Mouse (Mus musculus) embryo, embryonic 9.5 days (tissue): ENCODE data around the gene 7530416G11Rik.

ENCODE experiments used
- DNase-seq: peaks from one replicate; pipeline ENCODE4 v3.0.0-alpha.2; 2017; ENCODE audit errors: extremely low spot score

Gene 7530416G11Rik

DNA sequence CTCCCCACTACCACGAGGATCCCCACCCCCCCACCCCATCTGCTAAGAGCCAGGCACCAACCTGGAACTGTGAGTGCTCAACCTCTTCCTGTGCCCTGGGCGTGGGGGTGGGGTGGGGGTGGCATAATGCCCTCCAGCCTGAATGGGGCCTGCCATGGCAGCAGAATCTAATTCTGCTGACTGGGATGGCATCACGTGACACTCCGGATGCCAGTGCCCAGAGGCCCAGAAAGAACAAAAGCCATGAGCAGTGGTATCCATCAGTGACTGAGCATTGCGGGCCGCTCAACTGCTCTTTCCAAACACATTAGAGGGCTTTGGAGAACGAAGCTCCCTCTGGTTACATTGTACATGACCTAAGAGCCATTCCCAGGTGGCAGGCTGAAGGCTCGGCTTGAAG lies at the start of gene 7530416G11Rik:
7530416G11Rik (minus strand) TSS at position 101 of the 400 bp plus-strand sequence.
- DNase-seq, result no peak

DNA sequence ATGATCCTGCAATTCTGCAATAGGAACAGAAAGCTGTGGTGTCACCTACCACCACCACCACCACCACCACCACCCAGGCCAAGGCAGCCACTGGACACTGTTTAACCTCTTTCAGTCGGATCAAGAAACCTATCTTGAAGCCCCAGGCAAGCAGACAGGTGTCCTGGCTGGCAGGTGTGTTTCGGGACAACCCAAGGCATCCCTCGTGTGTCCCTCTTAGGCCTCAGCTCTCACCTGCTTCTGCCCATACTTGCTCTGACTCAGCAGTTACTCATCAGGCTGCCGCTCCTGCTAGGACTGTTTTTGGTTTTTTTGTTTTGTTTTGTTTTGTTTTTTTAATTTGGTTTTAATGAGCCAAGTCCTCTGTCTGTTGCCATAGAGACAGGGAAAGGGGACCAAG lies 43.5 kb upstream of the 7530416G11Rik start:
- no peak for DNase-seq

DNA sequence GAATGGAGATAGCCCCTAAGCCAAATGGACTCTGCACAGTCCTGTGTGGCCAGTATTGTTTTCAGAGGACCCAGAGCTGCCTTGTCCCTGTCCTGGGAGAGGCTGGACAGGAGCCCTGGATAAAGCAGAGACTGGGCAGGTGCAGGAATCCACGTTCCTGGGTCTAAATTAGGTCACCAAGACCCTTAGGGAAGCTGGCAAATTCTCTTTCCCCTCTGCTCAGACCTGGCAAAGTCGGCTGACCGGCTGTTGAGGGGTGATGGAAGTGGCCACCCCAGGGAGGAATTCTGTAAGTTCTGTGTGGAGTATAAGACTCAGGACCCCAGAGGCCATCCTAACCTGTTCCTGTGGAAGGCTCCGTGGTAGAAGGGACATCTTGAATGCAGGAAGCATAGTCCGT lies 42.3 kb upstream of the 7530416G11Rik start:
- no peak for DNase-seq

DNA sequence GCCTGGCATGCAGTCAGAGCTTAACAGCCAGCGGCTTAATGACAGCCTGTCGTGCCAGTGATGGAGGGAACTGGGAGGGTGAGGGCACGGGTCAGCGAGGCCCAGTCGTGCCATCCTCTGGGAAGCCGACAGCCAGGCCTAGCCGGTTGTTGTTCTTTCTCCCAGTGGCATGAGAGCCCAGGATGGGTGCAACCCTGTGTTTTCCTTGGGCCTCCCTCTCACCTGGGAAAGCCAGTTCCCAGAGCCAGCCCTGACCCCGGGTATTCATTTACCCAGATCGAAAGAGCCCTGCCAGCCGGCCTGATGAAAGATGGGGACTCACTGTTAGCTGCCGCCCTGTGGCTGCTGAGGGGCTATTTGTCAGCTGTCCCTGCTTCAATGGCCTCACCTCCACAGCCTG lies 35.1 kb upstream of the 7530416G11Rik start:
- DNase-seq, result no peak

DNA sequence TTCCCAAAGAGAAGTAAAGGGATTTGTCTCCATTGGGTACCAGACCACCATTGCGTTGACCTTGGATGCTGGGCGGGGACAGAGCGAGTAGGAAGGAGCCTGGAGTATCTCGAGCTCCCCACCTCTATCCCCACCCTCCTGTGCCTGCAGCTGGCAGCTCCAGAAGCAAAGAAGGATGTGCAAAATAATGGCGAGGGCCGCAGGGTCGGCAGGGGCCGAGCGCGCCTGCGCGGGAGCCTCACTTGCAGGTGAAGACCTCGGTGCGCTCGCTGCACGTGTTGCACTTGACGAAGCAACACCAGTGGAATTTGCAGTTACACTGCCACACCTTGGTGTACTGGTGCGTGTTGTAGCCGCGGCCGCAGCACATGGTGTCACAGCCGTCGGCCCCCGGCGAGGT lies 34.1 kb upstream of the 7530416G11Rik start:
- DNase-seq, result no peak

DNA sequence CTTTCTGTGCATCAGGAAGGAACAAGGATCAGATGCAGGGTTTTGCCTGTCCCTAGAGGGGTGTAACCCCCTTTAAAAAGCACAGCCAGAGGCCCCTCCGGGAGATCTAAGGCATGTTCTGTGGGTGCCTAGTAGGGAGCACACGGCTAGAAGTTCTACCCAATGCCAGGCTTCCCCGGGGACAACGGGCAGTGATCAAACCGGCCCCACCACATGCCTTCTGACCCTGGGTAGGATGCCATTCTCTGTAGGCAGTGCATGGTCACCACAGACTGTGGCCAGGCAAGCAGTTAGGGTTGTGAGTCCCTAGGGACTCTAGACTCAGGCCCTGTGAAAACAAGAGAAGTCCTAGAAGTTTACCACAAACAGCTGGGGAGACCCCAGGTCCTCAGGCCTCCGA lies 31.6 kb upstream of the 7530416G11Rik start:
- DNase-seq, result no peak

DNA sequence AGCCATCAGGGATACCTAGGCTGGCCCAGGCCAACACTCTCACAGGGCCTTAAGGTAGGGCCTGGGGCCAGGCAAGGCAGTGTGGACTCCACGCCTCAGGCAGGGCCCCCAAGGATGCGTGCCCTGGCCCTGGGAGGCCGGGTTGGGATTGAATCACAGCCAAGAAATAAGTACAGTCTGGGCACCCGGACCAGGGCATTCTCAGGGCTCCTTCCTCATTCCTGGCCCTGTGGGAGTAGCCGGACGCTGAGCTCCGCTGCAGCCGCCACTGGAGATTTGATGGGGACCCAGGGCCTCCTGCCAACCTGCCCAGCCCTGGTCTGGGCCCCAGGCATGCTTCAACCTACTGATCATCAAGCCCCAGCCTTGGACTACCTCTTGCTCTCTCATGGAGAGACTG lies 31.2 kb upstream of the 7530416G11Rik start:
- no peak for DNase-seq

DNA sequence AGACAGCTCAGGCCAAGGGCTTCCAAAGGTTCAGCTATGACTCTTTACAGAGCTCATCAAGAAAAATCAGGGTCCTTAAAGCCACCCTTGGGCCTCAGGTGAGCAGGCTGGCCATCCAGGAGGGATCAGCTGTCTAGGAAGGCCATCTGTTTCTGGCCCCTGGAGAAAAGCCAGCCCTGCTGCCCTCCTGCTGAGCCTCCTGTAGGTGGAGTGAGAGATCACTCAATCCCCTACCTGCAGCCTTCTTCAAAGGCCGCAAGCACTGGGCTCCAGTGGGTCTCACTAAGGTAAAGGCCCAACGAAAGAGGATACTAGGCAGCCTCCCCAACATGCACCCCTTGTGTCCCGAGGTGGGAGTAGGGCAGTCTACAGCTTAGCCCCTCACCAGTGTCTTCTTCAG lies 29.0 kb upstream of the 7530416G11Rik start:
- no peak for DNase-seq

DNA sequence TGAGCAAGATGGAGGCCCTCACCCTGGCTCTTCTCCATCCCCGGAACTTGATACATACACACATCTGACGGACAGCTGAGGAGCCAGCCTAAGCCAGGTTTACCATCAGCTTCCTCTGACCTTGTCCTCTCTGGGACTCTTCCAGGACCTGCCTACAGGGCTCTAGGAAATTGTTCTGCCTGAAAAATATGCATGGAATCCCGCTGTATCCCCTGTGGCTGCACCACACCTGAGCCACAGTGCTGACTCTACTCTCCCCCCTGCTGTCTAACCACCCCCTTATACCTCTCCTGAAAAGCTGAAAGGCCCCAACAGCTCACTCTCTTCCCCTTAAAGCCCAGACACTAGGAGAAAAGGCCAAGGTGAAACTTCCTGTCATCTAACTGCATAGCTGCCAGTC lies 26.9 kb upstream of the 7530416G11Rik start:
- no peak for DNase-seq

DNA sequence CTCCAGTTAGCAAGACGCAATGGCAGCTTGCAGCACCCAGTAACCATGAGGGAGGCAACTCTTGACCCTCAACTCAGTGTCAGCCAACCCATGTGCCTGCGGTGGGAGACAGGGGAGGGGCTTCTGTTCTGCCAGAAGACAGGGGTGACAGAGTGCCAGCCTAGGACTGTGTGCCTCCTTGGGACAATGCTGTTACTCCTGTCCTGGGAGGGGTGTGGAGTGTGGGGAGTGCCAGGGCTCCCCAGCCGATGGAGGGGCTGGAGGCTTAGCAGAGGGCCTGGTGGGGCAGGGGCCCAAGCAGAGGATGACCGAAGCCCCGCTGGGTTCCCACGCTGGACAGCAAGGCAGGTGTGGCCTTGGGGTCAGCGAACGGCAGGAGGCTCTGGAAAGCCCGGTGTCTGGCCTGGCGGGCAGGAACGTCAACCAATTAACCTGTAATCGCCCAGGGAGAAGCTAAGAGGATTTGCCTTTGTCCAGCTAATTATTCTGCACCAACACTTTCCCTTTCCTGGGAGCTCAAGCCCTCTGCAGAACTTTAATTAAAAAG lies 21.4 kb upstream of the 7530416G11Rik start:
- DNase-seq, result peak; percentile 34

DNA sequence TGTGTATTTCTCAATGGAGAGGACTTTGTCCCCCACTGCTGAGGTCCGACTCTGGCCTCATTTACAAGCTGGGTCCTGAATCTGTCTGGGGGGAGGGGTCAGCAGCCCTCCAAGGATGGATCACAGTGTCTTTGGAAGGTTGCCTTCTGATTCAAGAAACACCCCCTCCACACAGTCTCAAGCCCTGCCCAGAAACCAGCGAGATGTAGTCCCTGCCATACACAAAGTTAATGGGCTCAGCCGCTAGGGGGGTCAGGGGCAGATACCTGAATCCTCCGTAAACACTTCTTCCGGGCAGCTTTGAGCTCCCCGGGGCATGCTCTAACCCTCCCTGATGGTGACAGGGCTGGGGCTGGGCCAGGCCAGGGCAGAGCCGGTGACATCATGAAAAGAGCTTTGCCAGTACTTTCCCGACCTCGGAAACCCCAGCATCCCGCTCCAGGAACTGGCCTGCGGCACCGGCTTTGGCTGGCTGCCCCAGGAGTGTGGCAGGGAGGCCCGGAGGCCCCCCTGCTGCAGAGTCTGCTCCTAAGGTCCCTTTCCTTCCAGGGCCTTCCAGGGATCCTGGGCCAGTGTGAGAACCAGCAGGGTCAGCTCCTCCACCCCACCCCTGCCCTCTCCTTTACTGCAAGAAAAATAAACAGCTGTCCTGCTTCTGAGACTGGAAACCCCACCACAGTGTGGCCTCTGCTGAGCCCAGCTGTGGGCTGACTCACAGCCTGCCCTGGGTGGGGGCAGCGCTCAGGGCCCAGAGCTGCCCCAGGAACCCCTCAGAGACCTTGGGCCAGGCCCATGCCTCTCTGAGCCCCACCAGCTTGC lies 20.4 kb upstream of the 7530416G11Rik start:
- DNase-seq, result peak; percentile 58

DNA sequence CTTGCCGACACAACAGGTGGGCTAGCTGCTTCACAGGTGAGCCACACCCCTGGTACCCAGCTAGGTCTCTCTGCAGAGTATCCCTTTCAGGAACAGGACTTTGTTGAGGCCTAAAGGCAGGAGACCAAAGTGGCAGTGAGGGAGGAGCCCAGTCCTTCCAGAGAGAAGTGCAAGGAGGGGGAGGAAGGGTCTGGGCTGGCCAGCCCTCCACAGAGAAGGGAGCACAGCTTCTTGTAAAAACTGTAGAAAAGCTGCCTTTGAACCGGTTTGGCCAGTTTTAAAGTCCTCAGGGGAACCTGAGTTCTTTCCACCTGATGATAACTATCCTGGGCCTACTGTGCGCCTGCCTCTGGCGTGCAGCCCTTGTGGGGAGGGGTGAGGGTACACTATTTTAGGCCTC lies 16.4 kb upstream of the 7530416G11Rik start:
- DNase-seq, result no peak

DNA sequence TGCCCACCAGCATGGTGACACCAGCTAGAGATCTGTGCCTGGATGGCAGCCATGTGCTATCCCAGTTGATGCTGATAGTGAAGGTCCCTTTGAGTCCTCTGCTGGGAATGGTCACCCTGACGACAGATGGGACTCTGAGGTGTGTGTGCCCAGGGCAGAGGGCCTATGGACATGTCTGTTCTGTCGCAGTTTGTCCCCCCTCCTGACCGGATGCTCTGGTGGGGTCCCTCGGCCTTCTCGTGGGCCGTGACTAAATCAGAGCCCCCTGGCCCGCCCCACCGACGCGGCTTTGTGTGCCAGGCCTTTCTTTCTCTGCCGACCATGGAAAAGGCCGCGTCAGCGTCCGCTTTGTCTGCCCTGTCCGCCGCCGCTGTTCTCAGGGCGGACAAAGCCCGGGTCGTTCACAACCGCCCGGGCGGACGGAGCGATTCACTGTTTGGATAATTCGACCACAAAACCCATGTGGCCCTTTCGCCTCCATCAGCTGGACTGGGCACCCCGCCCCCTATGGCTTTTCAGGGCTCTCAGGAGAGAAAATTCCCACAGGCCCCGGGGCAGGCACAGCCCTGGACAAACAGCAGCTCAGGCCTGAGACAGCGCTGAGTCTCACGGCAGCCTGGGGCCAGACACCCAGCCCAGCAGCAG lies 4.5 kb upstream of the 7530416G11Rik start:
- peak; percentile 55 for DNase-seq

DNA sequence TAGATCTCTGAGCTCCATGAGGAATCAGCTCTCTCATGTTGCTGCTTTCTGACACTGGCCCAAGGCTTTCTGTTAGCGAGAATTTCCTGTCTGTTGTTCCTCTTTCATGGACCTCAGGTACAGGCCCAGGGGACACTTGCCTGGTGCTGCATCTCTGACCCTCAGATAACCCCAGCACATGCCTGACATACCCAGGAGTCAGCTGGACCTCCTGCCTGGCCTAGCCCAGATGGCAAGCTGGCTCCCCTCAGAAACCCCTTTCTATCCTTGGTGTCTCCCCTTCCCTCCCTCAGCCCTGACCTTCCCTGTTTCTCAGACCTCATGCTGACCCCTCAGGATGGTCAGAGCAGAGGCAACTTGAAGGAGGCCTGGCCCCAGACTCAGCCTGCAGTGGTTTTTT lies 3.7 kb upstream of the 7530416G11Rik start:
- no peak for DNase-seq

DNA sequence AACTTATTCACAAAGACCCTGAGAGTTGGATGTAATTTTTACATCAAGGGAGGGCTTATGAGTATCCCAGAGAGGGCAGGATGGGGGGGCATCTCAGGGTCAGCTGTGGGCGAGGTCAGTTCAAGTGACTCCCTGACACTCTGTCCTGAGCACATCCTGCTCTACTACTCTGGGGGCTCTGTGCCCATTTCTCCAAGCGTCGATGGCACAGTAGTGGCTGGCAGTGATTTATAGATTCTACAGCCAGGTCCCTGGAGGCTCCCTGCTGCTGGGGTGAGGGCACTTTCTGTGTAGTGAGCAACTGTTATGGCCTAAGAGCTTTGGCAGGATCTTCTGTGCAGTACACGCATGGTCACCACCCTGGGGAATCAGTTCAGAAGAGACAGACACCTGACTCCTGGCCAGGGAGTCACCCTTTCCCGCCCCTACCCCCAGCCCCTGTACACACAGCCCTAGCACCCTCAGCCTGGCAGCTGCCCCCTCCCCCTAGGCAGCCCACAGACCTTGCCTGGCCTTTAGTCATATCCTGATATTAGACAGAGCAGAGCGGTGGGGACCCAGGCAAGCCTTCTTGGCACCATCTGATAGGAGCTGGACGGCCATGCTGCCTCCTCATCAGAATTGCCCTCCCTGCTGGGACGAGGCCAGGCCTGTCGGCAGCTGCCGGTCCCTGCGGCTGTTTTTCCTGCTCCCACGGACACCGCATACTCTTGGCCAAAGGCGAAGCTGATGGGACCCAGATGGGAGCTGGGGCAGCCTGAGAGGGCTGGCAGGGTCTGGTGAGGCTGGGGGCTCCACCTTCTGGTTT lies 2.3 kb upstream of the 7530416G11Rik start:
- no peak for DNase-seq

DNA sequence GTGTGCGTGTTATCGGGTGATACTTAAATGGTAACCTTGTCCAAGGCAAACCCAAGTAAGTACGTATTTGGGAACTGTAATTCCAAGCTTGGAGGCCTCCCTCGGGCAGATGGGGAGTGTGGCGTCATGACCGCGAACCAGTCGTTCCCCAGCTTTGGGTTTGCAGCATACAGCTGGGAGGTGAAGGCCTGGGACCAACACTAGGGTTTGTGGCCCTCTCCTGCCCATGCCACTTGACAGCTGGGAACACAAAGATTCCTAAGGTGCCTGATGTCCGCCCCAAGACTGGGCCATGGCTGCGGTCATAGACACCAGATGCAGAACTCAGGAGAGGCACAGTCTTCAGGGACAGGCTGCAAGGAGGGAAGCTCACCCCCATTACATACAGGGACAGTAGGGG lies 2.8 kb downstream of the 7530416G11Rik start:
- DNase-seq, result no peak

DNA sequence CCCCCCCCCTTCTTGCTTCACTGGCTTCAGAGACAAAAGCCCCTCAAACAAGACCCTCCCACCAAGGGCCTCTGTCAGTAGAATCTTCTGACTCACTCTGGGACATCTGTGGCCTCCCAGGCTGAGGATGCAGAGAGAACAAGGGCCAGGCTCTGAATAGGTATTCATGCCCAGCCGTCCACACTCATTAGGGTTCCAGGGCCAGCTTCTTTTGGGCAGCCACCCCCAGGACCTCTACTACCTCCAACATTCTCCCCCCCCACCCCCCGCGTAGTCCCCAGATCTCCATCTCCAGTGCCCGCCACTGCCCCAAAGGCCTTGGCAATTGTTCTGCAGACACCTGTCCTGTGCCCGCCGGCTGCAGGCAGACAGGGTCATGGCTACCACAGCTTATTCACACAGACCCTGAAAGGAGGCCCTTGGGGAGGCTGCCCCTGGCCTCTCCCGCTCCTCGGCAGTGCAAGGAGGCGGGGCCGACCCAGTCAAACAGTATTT lies 5.0 kb downstream of the 7530416G11Rik start:
- no peak for DNase-seq

DNA sequence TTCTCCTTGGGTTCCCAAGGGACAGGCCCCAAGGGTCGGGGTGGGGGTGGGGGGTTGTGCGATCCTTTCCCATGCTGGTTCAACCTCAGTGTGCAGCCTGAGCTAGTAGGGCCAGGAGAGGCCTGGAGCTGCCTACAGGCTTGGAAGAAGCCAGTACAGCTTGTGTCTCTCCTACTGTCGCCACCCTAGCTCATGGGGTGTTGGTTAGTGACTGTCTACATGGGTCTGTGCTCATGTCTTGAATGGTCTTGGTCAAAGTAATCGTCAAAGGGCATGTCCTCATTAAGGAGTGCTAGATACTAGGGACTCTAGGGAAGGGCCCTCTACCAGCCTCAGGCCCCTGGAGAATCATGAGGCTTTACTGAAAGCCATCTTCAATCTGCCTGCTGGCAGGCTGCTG lies 5.5 kb downstream of the 7530416G11Rik start:
- DNase-seq, result no peak

DNA sequence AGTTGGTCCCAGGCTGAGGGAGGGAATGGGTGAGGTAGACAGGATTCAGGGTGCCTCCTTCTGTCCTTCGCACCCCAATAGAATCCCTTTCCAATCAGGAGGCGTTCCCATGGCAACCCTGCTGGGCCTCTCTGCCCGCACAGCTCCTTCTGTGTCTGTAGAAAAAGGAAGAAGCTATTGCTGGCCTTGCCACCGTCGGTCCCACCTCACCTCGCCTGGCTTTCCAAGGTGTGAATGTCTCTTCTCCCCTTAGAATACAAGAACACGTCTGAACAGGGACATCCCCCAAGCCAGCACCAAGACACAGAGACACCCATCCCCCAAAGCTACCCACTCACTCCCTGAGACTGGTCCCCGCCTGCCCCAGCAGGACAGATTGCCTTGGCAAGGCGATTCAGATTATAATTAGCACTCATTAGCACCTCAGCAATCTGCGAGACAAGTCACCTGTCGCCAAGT lies 8.8 kb downstream of the 7530416G11Rik start:
- DNase-seq, result no peak

DNA sequence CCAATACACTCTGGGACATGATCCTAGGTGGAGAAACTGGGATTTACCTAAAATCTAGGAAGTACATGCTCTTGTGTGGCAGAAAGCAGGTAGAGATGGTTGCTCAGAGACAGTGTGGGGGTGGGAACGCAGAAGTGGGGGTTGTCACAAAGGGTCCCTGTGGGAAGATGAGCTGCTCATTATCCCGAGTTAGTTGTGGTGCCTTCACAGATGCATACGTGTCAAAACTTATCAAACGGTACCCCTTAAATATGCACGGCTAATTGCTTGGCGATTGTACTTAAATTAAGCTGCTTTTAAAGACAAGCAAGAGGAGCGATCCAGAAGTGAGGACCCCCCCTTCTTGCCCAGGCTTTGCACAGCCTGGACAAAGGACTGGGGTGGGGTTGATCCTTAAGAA lies 13.3 kb downstream of the 7530416G11Rik start:
- no peak for DNase-seq

DNA sequence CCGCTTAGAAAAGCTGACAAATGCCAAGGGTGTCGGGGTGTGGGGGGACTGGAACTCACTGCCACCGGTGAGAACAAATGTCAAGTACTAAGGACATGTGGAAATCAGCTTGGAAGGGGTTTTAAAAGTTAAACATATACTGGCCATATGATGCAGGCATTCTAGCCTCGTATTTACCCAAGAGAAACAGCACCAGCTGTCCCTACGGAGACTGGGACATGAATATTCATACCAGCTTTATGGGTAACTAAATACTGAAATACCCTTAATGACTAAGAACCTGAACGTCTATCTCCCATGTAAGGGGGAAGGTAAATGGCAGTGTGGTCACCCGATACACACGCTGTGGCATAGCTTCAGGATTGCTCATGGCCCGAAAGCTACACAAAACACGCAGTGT lies 14.1 kb downstream of the 7530416G11Rik start:
- no peak for DNase-seq

DNA sequence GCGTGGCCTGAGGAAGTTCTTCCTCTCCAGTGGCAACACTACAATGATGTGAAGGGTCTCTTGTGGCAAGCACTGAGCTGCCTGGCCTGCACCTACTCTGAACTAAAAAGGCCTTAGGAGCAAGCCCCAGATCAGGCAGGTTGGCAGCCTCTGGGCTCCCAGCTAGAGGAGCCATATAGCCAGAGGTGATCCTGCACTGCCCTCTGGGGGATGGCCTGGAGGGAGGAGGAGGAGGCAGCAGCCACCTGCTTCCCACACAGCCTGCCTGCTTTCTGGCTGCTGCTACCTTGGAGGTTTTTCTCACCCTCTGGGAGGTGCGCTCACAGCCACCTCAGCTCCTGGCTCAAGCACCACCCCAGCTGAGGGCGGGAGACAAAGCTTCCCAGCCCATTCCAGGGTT lies 22.4 kb downstream of the 7530416G11Rik start:
- no peak for DNase-seq
